Mouse (Mus musculus) brown adipose tissue, adult 24 weeks (tissue): ENCODE measurements around the gene Efna1. TPM values are rescaled to one million over a fixed set of nuclear protein-coding genes. Genes with fewer than 3 reads are reported as not detected.

ENCODE experiments used
- H3K27ac ChIP-seq: fragments of 200-500 bp; replicated peaks from 2 replicates; pipeline ENCODE4 v1.5.1; 2012; ENCODE audit warnings: low read depth, mild to moderate bottlenecking, low read length
- H3K4me1 ChIP-seq: fragments of 200-500 bp; 2 replicates; pipeline ENCODE4 v1.6.1; 2012; ENCODE audit warnings: low read length, mixed read lengths; ENCODE audit not compliant: control insufficient read depth, insufficient read depth, insufficient read length
- H3K4me3 ChIP-seq: fragments of 200-500 bp; 2 replicates; pipeline ENCODE4 v1.5.1; 2012; ENCODE audit warnings: low read depth, mild to moderate bottlenecking, low read length, moderate library complexity; ENCODE audit not compliant: insufficient read depth
- polyA plus RNA-seq: library from polyadenylated mRNA; stranded (reverse); fragments of >200 nt; gene quantifications from 2 replicates; pipeline ENCODE4 v1.2.4, GENCODE M21; 2012; ENCODE audit not compliant: missing spikeins, insufficient read depth, insufficient read length

Efna1 gene
- polyA plus RNA-seq, 1 experiment, result 6.3 TPM

- Histone ChIP-seq H3K4me3 (no peak overlapping the region), H3K4me1 (peaks cover 13% of the 10 kb centered on the region; the same call in 1 of the 2 replicates), H3K27ac (no peak overlapping the region)
Measured at GRCm38 (mm10) chr3:89316833-89317232, 35.9 kb upstream of the Efna1 start.

DNA sequence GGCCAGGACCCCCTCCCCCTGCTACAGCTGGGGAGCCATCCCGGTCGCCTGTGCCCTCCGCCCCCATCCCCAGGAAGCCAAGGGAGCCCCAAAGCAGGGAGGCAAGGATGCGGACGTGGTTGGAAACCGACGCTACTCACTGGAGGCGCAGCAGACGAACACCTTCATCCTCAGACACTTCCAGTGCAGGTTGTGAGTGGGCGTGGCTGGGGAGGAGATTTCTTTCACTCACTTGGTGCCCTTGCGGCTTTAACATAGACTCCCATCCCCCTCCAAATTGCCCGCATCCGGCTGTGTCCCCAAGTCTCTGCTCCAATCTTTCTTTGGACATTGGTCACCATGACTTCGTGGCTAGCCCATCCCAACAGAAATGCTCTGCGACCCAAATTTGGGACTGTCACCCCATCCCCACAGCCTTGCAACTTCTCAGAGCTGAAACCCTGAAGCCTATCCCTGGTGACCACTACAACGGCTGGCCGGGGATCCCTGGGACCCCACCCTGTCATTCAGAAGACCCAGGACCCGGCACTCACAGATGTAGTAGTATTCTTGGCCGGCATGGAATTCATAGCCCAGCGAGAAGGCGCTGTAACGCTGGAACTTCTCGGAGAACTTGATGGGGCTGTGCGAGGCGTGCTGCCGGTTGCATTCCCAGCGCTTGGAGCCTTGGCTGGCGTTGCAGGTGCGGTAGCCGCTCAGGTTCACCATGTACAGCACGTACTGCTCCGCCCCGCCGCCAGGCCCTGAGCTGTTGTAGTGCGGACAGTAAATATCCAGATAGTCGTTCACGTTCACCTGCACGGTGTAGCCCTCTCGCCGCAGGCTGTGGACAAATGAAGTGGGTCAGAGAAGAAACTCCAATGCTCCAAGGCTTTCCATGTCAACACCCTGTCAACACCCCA, 35.2 kb upstream of the Efna1 start:
- H3K4me1 ChIP-seq, result peaks cover 10% of the 10 kb centered on the region; the same call in 1 of the 2 replicates
- no peak overlapping the region for H3K27ac ChIP-seq
- no peak overlapping the region for H3K4me3 ChIP-seq

GRCm38 (mm10) chr3:89315195-89315929, 34.4 kb upstream of the Efna1 start:
- H3K4me3 ChIP-seq, result peak overlapping the region; percentile 33
- H3K4me1 ChIP-seq, result peaks cover 4% of the 10 kb centered on the region; the same call in 1 of the 2 replicates
- no peak overlapping the region for H3K27ac ChIP-seq

DNA sequence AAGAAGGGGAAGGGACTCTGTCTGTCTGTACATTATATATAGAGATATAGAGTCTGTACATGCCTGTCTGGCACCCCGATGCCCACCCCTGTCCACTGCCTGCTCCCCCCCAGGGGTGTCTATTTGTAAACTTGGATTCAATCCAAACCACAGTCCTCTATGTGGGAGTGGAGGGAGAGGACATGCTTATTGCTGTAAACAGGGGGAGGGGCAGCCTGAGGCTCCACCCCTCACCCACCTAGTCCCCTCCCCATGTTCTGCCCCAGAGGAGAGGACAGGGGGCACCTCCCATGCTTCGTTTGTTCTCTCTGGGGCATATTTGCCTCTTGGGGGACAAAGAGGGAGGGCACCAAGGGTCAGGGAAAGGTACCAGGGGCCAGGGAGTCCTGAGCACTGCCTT, 33.8 kb upstream of the Efna1 start:
- Histone ChIP-seq H3K4me1 (peaks cover 4% of the 10 kb centered on the region; the same call in 1 of the 2 replicates), H3K4me3 (0 out of 2 replicates have a peak overlapping the region, but pooled peaks have one; percentile 33), H3K27ac (no peak overlapping the region)

DNA sequence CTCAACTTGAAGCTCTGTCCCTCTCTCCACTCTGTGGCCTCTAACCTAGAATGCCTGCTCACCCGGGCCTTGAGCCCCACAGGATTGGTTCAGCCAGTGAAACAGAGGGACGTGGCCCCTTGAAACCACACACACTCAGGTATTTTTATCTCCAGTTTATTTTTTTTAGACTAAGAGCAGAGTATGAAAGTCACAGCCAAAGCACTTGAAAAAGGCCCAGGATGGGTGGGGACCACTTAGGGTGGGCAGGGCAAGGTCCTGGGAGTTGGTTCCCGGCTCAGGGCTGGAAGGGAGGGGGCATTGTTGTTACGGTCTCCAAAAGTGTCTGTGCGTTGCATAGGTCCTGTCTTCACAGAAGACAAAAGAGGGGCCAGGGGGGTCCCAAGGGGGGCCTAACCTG, 33.4 kb upstream of the Efna1 start:
- Histone ChIP-seq H3K4me1 (peaks cover 4% of the 10 kb centered on the region; the same call in 1 of the 2 replicates), H3K27ac (no peak overlapping the region), H3K4me3 (no peak overlapping the region)

DNA sequence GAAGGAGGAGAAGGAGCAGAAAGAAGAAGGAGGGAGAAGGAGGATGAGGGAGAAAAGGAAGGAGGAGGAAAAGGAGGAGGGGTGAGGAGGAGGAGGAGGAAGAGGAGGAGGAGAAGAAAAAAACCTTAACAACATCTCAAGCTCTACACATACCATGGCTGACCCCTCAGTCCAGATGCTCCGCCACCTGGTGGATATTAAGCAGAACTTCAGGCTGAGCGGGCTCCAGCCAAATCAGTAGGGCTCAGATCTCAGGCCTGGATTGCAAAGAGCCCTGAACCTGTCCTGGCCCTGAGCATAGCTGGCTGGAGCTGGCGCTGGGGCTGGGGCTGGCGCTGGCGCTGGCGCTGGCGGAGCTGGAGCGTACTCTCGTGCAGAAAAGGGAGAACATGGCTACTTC, 27.1 kb upstream of the Efna1 start:
- Histone ChIP-seq H3K4me1 (no peaks in the 10 kb centered on the region), H3K4me3 (no peak overlapping the region), H3K27ac (no peak overlapping the region)

- Histone ChIP-seq H3K27ac (no peak overlapping the region), H3K4me3 (no peak overlapping the region), H3K4me1 (no peaks in the 10 kb centered on the region)
Measured at GRCm38 (mm10) chr3:89305551-89306325, 24.8 kb upstream of the Efna1 start.

DNA sequence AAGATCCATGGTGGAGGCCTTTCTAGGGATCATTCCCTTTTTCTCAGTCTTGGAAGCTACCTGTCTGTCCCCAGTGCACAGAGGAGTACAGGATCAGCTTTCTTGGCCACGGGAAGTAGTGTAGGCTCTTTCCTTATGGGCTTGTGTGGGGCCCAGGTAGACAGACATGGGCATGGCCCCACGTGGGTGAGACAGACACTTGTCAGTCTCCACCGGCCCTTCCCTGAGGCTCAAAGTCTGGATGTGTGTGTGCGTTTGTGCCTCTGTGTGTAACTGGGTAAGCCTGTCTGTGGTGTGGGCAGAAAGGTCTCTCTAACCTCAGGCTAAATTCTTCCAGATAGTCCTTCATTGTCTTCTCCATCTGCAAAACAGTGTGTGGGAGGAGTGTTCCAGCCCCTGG, 24.2 kb upstream of the Efna1 start:
- H3K4me1 ChIP-seq, result no peaks in the 10 kb centered on the region
- no peak overlapping the region for H3K4me3 ChIP-seq
- no peak overlapping the region for H3K27ac ChIP-seq

DNA sequence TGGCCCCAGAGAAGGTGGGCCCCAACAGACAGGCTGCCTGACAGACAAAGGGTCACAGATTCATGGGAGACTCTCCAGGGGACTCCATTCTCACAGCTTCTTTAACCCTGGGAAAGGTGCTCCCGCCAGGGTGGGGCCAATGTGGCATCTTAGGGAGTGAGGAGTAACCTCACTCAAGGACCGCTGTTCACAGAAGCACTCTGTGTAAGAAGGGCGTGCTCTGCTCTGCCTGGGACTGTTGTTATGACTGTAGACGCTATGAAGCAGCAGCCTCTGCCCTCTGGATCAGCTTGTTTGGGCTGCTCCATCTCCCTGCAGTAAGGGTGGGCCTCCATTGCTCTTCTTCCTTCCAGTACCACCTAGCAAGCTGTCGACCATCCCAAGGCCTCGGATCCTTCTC, 23.5 kb upstream of the Efna1 start:
- H3K4me1 ChIP-seq, result no peaks in the 10 kb centered on the region
- H3K4me3 ChIP-seq, result no peak overlapping the region
- H3K27ac ChIP-seq, result no peak overlapping the region

- no peak overlapping the region for H3K27ac ChIP-seq
- no peaks in the 10 kb centered on the region for H3K4me1 ChIP-seq
Measured at GRCm38 (mm10) chr3:89300514-89300913, 19.6 kb upstream of the Efna1 start.

GRCm38 (mm10) chr3:89300071-89300470, 19.1 kb upstream of the Efna1 start:
- Histone ChIP-seq H3K4me1 (no peaks in the 10 kb centered on the region), H3K27ac (no peak overlapping the region), H3K4me3 (no peak overlapping the region)

More at GRCm38 (mm10) chr3:89300514-89300913, 19.6 kb upstream of the Efna1 start:
- H3K4me3 ChIP-seq, result no peak overlapping the region

DNA sequence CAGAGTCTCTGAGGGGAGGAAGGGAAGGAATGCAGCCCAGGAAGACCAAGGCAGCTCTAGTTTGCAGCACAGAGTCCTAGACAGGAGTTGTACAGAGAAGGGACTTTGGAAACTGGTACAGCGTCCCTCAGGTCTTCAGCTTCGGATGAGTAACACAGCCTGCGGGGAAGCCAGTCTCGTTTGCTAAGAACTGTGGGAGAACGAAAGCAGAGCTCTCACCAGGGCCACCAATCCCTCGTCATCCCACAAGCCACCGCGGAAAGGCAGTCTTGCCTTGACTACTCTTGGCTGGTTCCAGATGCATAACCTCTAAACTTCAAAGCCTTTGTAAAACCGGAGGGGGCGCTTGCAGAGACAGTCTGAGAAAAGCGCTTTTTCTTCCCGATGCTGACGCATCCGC, 18.6 kb upstream of the Efna1 start:
- H3K4me1 ChIP-seq, result no peaks in the 10 kb centered on the region
- no peak overlapping the region for H3K27ac ChIP-seq
- H3K4me3 ChIP-seq, result peak overlapping the region; percentile 43

- Histone ChIP-seq H3K27ac (no peak overlapping the region), H3K4me3 (no peak overlapping the region), H3K4me1 (no peaks in the 10 kb centered on the region)
Measured at GRCm38 (mm10) chr3:89298908-89299307, 18.0 kb upstream of the Efna1 start.

GRCm38 (mm10) chr3:89296761-89297396, 15.9 kb upstream of the Efna1 start:
- H3K4me1 ChIP-seq, result no peaks in the 10 kb centered on the region
- no peak overlapping the region for H3K27ac ChIP-seq
- H3K4me3 ChIP-seq, result no peak overlapping the region
